Mouse (Mus musculus) kidney, adult 8-10 months (tissue): ENCODE results near the gene Fgf9.
A peak's percentile ranks its signal among the peaks of the same experiment; 100 is the strongest.

ENCODE experiments used
- DNase-seq, 2 experiments: peaks; one replicate each; pipeline ENCODE4 v3.0.0; 2022

Gene Fgf9

DNA sequence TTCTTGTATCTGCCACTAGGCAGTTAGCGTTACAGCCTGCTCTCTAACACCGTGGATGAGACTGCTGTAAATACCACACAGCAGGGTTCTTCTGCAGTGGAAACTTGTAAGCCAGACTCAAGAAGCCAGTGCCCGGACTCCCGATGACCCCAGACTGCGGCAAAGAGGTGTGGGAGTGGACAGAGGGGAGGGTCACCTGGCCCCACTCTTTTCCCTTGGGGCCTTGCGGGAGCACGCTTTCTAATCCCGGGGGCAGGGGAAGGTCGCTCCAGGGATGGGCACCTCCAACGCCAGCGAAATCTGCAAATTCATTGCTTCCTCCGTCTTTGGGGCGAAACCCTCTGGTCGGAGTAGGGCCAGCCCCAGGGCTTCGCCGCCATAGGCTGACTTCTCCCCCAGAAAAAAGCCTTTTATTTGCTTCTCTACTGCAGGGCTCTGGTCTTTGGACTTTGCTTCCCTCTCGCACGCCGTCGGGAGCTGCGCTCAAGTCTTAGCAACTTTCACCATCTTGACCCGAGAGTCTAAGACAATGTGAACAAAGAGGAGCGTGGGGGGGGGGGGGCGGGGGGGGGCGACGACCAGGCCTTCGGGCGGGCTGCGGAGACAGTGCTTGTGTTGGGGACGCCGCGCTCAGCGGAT lies at the start of gene Fgf9:
Gene Fgf9, plus strand, starts transcription at position 67 of the 639 bp plus-strand sequence.
- peak; percentile 61 for DNase-seq

DNA sequence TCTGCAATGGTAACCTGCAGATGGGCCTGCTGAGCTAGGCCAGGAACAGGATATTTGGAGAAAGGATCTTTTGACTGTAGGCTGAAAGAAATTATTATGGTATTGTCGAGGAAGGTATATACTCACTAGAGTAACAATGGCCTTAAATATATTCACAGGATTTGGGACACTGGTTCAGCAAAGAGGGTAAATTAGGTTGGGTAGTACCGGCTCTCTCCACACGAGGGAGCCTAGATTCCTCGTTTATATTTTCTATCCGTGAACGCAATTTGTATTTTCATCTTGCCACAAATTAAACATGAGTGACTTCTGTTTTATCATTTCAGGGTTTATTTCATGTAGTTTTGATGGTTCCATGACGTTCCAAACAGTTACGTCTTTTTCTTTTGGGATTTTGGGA lies 35.8 kb upstream of the Fgf9 start:
- DNase-seq, result peak; percentile 20 to 73

GRCm38 (mm10) chr14:58036174-58036573 lies 34.2 kb upstream of the Fgf9 start:
- no peak for DNase-seq

GRCm38 (mm10) chr14:58046639-58047284 lies 23.6 kb upstream of the Fgf9 start:
- DNase-seq, result peak; percentile 45 to 49

- DNase-seq, result no peak
These were observed 19.7 kb upstream of the Fgf9 start for GRCm38 (mm10) chr14:58050691-58051090.

- no peak for DNase-seq
These were observed 2.8 kb upstream of the Fgf9 start for GRCm38 (mm10) chr14:58067586-58067985.

DNA sequence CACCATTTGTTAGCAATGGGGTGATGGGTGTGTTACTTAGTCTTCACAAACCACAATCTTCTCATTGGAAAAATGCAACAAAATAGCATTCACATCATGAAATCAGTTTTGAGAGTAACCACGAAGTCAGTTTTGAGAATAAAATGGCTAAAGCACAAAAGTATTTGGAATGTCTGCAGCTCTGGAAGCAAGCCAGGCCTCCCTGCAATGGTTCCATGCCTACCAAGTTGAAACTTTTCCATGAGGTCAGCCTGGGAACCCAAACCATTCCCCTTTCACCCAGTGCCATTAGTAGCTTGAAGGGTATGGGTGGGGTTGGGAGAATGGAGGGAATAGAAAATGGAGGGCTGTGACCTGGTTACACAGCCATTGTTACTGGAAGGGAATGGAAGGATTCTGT lies 1.7 kb upstream of the Fgf9 start:
- DNase-seq, result peak in 1 of 2 experiments; percentile 33

DNA sequence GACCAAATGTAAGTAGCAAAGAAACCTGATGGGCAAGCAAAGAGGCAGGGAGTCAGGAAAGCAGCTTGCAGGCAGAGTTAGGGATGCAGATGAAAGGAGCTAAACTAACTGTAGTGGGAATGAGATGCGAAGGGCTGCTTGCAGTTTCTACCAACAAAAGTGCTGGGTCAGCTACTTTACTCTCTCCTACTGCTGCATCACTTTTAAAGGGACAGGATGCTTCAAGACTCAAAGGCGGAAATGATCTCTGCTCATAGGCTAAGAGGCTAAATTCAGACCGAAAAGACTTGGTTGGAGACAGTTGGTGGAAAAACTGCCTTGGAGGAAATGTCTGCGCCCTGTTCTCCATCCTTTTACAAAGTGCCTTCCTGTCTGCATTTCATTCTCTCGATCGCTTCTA lies 420 bp upstream of the Fgf9 start:
- no peak for DNase-seq

- peak; percentile 59 to 75 for DNase-seq
These were observed 834 bp downstream of the Fgf9 start for GRCm38 (mm10) chr14:58071120-58071641.

- DNase-seq, result peak; percentile 67 to 74
These were observed 1.8 kb downstream of the Fgf9 start for GRCm38 (mm10) chr14:58071830-58072770.

DNA sequence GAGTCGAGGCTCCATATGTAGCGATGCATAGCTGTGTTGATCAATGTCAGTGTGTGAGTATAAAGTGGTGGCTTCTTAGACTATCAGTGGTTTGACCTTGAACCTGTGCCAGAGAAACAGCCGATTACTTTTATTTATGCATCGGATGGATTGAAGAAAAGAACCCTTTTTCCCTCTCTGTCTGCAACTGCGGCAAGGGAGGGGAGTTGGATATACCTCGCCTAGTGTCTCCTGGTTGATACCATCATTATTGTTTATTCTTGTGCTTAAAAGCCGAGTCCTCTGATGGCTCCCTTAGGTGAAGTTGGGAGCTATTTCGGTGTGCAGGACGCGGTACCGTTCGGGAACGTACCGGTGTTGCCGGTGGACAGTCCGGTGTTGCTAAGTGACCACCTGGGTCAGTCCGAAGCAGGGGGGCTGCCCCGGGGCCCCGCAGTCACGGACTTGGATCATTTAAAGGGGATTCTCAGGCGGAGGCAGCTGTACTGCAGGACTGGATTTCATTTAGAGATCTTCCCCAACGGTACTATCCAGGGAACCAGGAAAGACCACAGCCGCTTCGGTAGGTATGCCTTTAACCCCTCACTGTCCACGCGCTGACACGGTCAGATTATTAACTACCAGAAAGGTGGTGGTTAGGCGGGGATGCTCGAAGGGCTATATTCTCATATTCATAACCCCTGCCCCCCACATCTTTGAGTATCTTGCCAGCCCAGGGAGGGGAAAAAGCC lies 2.6 kb downstream of the Fgf9 start:
- DNase-seq, result no peak

GRCm38 (mm10) chr14:58073936-58074335 lies 3.6 kb downstream of the Fgf9 start:
- DNase-seq, result peak in 1 of 2 experiments; percentile 50

DNA sequence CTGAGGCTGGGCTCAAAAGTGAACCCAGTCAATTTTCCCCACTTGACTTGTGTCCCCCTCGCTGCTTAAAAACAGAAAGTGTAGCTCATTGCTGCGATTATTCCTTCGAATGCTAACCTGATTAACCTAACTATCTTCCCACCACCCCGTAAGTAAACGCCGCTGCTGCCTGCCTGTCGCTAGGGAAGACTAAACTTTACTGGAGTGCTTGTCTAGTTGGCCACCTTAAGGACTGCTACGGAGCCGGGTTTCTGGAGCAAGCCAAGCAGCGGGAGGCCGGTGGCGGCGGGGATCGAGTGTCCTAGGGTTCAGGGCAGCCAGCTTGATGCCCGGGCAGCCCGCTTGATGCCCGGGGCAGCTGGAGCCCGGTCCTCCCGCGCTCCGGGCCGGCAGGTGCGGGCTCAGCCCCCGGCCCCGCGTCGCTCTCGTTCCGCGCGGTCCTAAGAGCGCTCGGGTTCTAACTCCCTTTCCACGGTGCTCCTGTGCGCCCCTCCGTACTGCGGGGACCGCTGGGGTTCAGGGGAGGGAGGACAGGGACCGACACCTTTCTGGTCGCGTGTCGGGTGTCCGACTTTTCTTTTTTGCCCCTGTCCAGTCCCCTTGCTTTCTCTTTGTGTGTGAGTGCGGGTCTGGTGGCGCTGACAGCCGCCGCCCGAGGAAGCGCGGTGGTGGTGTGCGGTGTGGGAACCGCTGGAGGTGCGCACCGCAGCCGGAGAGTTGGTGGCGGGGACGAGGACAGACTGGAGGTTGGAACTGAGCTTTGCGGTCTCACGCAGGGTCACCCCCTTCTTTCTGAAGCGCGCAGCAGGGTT lies 4.5 kb downstream of the Fgf9 start:
- DNase-seq, result peak in 1 of 2 experiments; percentile 23

GRCm38 (mm10) chr14:58075433-58076029 lies 5.2 kb downstream of the Fgf9 start:
- DNase-seq, result peak in 1 of 2 experiments; percentile 30

- DNase-seq, result peak in 1 of 2 experiments; percentile 53
These were observed 5.7 kb downstream of the Fgf9 start for GRCm38 (mm10) chr14:58076030-58076521.

DNA sequence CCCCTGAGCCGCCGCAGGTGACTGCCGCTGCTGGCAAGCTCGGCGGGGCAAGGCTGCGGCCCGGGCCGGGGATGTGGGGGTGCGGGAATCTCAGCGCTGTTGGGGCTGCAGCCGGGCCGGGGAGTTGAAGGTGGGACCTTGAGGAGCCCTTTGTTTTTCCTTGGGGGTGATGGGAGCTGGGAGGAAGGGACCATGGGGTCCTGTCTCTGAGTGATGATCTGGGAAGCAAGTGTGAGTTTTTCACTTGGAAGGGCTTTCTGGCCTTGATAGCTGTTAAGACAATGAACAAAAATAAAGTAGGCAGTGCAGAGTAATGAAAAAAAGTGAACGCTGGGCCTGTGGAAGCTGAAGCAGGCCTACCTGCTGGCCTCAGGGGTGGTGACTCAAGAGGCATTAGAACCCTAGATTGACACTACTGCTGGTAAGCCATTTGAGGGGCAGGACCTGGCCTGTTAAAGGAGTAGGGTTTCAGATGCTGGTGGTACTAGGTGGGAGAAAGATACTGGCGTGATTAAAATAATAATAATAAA lies 6.4 kb downstream of the Fgf9 start:
- DNase-seq, result no peak

- DNase-seq, result no peak
These were observed 9.1 kb downstream of the Fgf9 start for GRCm38 (mm10) chr14:58079471-58079870.

DNA sequence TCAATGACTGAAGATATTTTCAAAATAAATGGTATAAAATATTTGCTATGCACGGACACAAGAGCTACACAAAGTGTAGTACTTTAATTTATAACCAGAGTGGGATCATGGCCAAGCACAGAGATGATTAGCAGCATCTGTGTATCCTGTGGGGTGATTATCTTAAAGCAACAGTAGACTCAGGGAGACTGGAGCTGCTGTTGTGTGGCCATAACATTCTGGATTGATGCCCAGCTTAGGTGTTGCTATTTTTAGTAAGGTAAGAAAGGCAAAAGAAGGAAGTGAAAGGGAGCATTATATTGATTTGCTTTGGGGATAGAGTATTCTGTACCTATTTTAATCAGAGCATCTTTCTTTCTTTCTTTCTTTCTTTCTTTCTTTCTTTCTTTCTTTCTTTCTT lies 11.6 kb downstream of the Fgf9 start:
- no peak for DNase-seq

DNA sequence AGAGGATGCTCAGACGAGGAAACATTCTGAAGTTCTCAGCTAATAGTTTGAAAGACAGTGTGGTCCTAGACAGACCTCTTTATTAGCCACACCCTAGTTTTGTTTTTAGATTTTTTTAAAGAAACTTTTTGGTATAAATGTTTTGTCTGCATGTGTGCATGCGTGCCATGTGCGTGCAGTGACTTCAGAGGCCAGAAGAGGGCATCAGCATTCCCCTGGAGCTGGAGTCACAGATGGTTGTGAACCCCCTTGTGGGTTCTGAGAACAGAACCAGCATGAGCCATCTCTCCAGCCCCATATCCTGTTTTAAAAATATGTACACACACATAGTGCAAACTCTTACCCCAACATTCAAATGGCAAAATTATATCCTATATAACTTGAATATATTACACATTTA lies 13.9 kb downstream of the Fgf9 start:
- no peak for DNase-seq

DNA sequence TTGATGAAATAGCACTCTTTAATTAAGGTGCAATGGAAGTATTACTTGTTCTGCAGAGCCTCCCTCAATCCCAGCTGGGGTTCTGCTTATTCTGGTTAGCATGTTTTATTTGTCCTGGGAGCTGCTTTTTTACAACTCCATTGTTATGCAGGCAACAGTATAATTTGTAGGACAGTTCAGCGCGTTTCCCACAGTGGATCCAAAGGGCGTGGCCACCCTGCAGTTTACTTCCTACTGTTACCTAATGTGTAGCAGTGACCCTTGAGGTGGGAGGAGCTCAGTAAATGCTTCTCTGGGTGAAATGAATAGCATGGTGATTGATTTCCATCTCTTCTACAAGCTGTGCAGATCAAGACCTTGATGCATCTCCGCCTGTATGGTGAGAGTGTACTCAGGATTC lies 17.0 kb downstream of the Fgf9 start:
- DNase-seq, result peak in 1 of 2 experiments; percentile 35

- no peak for DNase-seq
These were observed 19.1 kb downstream of the Fgf9 start for GRCm38 (mm10) chr14:58089486-58089885.
